Mouse (Mus musculus) cerebellum, postnatal 4 days (tissue): ENCODE data around the gene Arpc1b.

Experiments used
- DNase-seq, 2 experiments: peaks; one replicate each; pipeline ENCODE4 v3.0.0; 2022; ENCODE audit warnings: low spot score in 2 of 2, mixed read lengths in 1 of 2

Gene Arpc1b

GRCm38 (mm10) chr5:145164710-145165109, 50.7 kb downstream of the Arpc1b start:
- no peak for DNase-seq

- no peak for DNase-seq
Observed at GRCm38 (mm10) chr5:145165184-145165583, 51.2 kb downstream of the Arpc1b start.

- peak; percentile 92 to 96 for DNase-seq
Observed at GRCm38 (mm10) chr5:145166536-145167305, 52.7 kb downstream of the Arpc1b start, which contains the start of the genes Ptcd1 and Cpsf4. Ptcd1 (minus strand) TSS chr5:145167108. Cpsf4 (plus strand) TSS chr5:145167213.

GRCm38 (mm10) chr5:145167306-145167661, 53.3 kb downstream of the Arpc1b start:
- DNase-seq: no peak

- DNase-seq: no peak
Observed at GRCm38 (mm10) chr5:145178461-145178980, 64.5 kb downstream of the Arpc1b start.
